ENCODE assay signal across 8 mouse cellular contexts in genomic region chr4:58943420-58944205, GRCm38 (mm10). TPM values are rescaled to one million over a fixed set of nuclear protein-coding genes. Genes with fewer than 3 reads are reported as not detected.
DNase-seq lines count a peak whose midpoint lies in the region; ATAC-seq and TF ChIP-seq lines count a peak whose summit lies in the region.

TSS of gene Zkscan16 (plus strand) at chr4:58943628.

- peak within 1 kb of the TSS; percentile 79 for H3K4me2 ChIP-seq in embryonic facial prominence, embryonic 12.5 days (replicated peaks)
- H3K4me2 ChIP-seq in midbrain, embryonic 11.5 days = peak within 1 kb of the TSS; percentile 61

- H3K36me3 ChIP-seq in embryonic facial prominence, embryonic 12.5 days = no peaks in the 10 kb centered on the region
- no peaks in the 10 kb centered on the region for H3K36me3 ChIP-seq in kidney, adult 2 months (ENCODE audit: control insufficient read depth, insufficient read depth, low read length)
- no peaks in the 10 kb centered on the region for H3K36me3 ChIP-seq in limb, embryonic 10.5 days
- H3K36me3 ChIP-seq in midbrain, embryonic 11.5 days (ENCODE audit: control insufficient read depth, insufficient read depth, low read length) = no peaks in the 10 kb centered on the region

- no peaks in the 10 kb centered on the region for H3K9me3 ChIP-seq in embryonic facial prominence, embryonic 12.5 days
- H3K9me3 ChIP-seq in limb, embryonic 10.5 days (replicated peaks) = no peaks in the 10 kb centered on the region
- no peaks in the 10 kb centered on the region for H3K9me3 ChIP-seq in midbrain, embryonic 11.5 days (ENCODE audit: control insufficient read depth, low read length)

- peak; percentile 75 for ATAC-seq in embryonic facial prominence, embryonic 12.5 days (ENCODE audit: insufficient number of reproducible peaks, insufficient read depth, low FRiP score, low TSS enrichment)
- ATAC-seq in midbrain, embryonic 11.5 days (ENCODE audit: low FRiP score) = peak; percentile 88

- H3K4me3 ChIP-seq in embryonic facial prominence, embryonic 12.5 days = peak within 1 kb of the TSS; percentile 67
- H3K4me3 ChIP-seq in kidney, adult 2 months (ENCODE audit: insufficient read depth, low read depth, low read length) = peak within 1 kb of the TSS; percentile 92
- H3K4me3 ChIP-seq in limb, embryonic 10.5 days = peak within 1 kb of the TSS; percentile 83
- peak within 1 kb of the TSS; percentile 60 for H3K4me3 ChIP-seq in midbrain, embryonic 11.5 days (ENCODE audit: low read depth, low read length)

- 1% methylated on average over 50 of the region's 50 CpGs for WGBS in embryonic facial prominence, embryonic 12.5 days
- WGBS in kidney, adult 2 months = 2% methylated on average over 50 of the region's 50 CpGs
- WGBS in limb, embryonic 10.5 days = 1% methylated on average over 50 of the region's 50 CpGs
- WGBS in midbrain, embryonic 11.5 days = 2% methylated on average over 50 of the region's 50 CpGs

- no peak within 1 kb of the TSS for H3K27ac ChIP-seq in embryonic facial prominence, embryonic 12.5 days
- H3K27ac ChIP-seq in kidney, adult 2 months (ENCODE audit: insufficient read depth, low read depth, low read length) = no peak within 1 kb of the TSS
- peak within 1 kb of the TSS; percentile 86 for H3K27ac ChIP-seq in limb, embryonic 10.5 days
- H3K27ac ChIP-seq in midbrain, embryonic 11.5 days (ENCODE audit: low read depth, low read length) = no peak within 1 kb of the TSS

- H3K27me3 ChIP-seq in embryonic facial prominence, embryonic 12.5 days = no peaks in the 10 kb centered on the region
- no peaks in the 10 kb centered on the region for H3K27me3 ChIP-seq in kidney, adult 2 months (replicated peaks; ENCODE audit: control insufficient read depth, insufficient read depth, low read length)
- H3K27me3 ChIP-seq in limb, embryonic 10.5 days (ENCODE audit: low read depth, poor library complexity, severe bottlenecking) = peaks cover 14% of the 10 kb centered on the region
- peaks cover 3% of the 10 kb centered on the region for H3K27me3 ChIP-seq in midbrain, embryonic 11.5 days (ENCODE audit: control insufficient read depth, insufficient read depth, low read length)

- peak; percentile 74 to 79 for DNase-seq in adrenal gland, postnatal 4 days (ENCODE audit: low spot score in 2 of 2)
- peak; percentile 46 for DNase-seq in heart, adult 8-10 months (ENCODE audit: low spot score)
- peak; percentile 63 for DNase-seq in kidney, adult 2 months
- DNase-seq in limb, embryonic 10.5 days (ENCODE audit: low spot score) = peak; percentile 96
- peak; percentile 100 for DNase-seq in midbrain, embryonic 11.5 days (ENCODE audit: low spot score, missing footprints)
- peak; percentile 40 for DNase-seq in skeletal muscle tissue, adult 2 months (ENCODE audit: low read depth, low spot score)
- DNase-seq in yolk sac, embryonic 10.5 days (ENCODE audit: low spot score) = peak; percentile 80

- peaks cover 12% of the 10 kb centered on the region; the same call in 1 of the 2 replicates for H3K4me1 ChIP-seq in embryonic facial prominence, embryonic 12.5 days
- H3K4me1 ChIP-seq in kidney, adult 2 months (ENCODE audit: control insufficient read depth, insufficient read depth, low read length) = no peaks in the 10 kb centered on the region; the same call in 1 of the 2 replicates
- H3K4me1 ChIP-seq in limb, embryonic 10.5 days = peaks cover 20% of the 10 kb centered on the region
- peaks cover 5% of the 10 kb centered on the region; the same call in 1 of the 2 replicates for H3K4me1 ChIP-seq in midbrain, embryonic 11.5 days (ENCODE audit: control insufficient read depth, insufficient read depth, low read length)

- TF ChIP-seq CTCF in kidney, adult 2 months (conservative IDR thresholded peaks at IDR 0.05; ENCODE audit: insufficient read depth, insufficient read length, low read depth, low read length) = no peak

- no peak for TF ChIP-seq POLR2A in kidney, adult 2 months (IDR thresholded peaks at IDR 0.05; ENCODE audit: low read depth, low read length)

- peak within 1 kb of the TSS; percentile 66 for H3K9ac ChIP-seq in embryonic facial prominence, embryonic 12.5 days
- peak within 1 kb of the TSS; percentile 74 for H3K9ac ChIP-seq in midbrain, embryonic 11.5 days (ENCODE audit: low read length)

RNA-seq across cellular contexts. Expression of gene Zkscan16, which starts in this region (rescaled TPM):
- 1 to 10 TPM; 3.1 to 4.3 TPM for total RNA-seq in adrenal gland, postnatal 4 days (2021)
- 1.3 and 1.5 TPM in 2 replicates for polyA plus RNA-seq in embryonic facial prominence, embryonic 12.5 days (2016; fragmentation: Nextera tagmentation; extraction: Ambion mirVana)
- under 1 TPM; 0.11 to 0.25 (median 0.19) TPM for total RNA-seq in heart, adult 8-10 months (2022)
- polyA plus RNA-seq in kidney, adult 2 months (2012; rRNA removed) = 0.11 TPM in 1 of 2 replicates, not detected in the other
- polyA plus RNA-seq in limb, embryonic 10.5 days (2016; fragmentation: Nextera tagmentation; extraction: Ambion mirVana) = 1.0 and 1.1 TPM in 2 replicates
- polyA plus RNA-seq in midbrain, embryonic 11.5 days (2014; fragmentation: Nextera tagmentation; extraction: Ambion mirVana) = 0.95 and 1.0 TPM in 2 replicates

Comparison
In these comparisons a context has a peak if more than half of its experiments do, and no peak if none do; other contexts are left out.
1. Peak in DNase-seq in heart, adult 8-10 months; RNA of the gene not detected or under 1 TPM.
2. Peak in DNase-seq and H3K4me3 ChIP-seq in kidney, adult 2 months; RNA of the gene not detected or under 1 TPM.
3. DNase-seq: peak in every context shown above with its lines; median percentile 100 in midbrain, embryonic 11.5 days; 96 in limb, embryonic 10.5 days; 80 in yolk sac, embryonic 10.5 days; 76 in adrenal gland, postnatal 4 days; 63 in kidney, adult 2 months; 46 in heart, adult 8-10 months; 40 in skeletal muscle tissue, adult 2 months.